ENCODE assay signal across 8 mouse cellular contexts in genomic region chr12:69356546-69357299, GRCm38 (mm10). TPM values are rescaled to one million over a fixed set of nuclear protein-coding genes. Genes with fewer than 3 reads are reported as not detected.
A peak's percentile ranks its signal among the peaks of the same experiment; 100 is the strongest.
DNase-seq lines count a peak whose midpoint lies in the region; ATAC-seq lines count a peak whose summit lies in the region.

Gene Nemf (minus strand): TSS chr12:69357165.

- ATAC-seq in inflammation-experienced regulatory T-cells, adult 6 months, result peak; percentile 35
- peak; percentile 60 for ATAC-seq in megakaryocyte-erythroid progenitor cell, adult 5-6 weeks (replicated peaks; ENCODE audit: low FRiP score, low TSS enrichment, poor library complexity, severe bottlenecking)

- intact Hi-C loops in gastrocnemius, postnatal 14 days (cut with DNase I; ENCODE audit: low total_unique reads), result no loop called here
- intact Hi-C loops in left cerebral cortex, postnatal 10 days (cut with DNase I), result no loop called here

- DNase-seq in adipocyte (ENCODE audit: low spot score), result peak; percentile 88
- DNase-seq in embryo, embryonic 10 days (ENCODE audit: low spot score), result peak; percentile 95
- peak; percentile 83 for DNase-seq in gastrocnemius, postnatal 14 days
- peak; percentile 80 to 88 for DNase-seq in left cerebral cortex, postnatal 10 days (ENCODE audit: extremely low spot score in 1 of 2, low spot score in 2 of 2)
- DNase-seq in right cerebral cortex, postnatal 25 days, result peak; percentile 86
- DNase-seq in urinary bladder, postnatal 4 days (ENCODE audit: low spot score in 2 of 2), result peak; percentile 72 to 74

RNA-seq across cellular contexts. Expression of gene Nemf, which starts in this region (rescaled TPM):
- total RNA-seq in gastrocnemius, postnatal 14 days (2021), result 10 to 100 TPM; 16.8 to 19.1 TPM
- polyA plus RNA-seq in inflammation-experienced regulatory T-cells, adult 6 months (2017; shearing (Covaris generic)), result 100 to 1,000 TPM; 135 to 198 (median 180) TPM
- 10 to 100 TPM; 38.2 to 40.8 TPM for total RNA-seq in left cerebral cortex, postnatal 10 days (2021)
- total RNA-seq in megakaryocyte-erythroid progenitor cell, adult 5-6 weeks (2014; fragmentation: Nextera tagmentation), result 70.0 and 101 TPM in 2 replicates
- 168 and 179 TPM in 2 replicates for total RNA-seq in megakaryocyte-erythroid progenitor cell, adult 5-6 weeks (2017)

Comparison
In these comparisons a context has a peak if more than half of its experiments do, and no peak if none do; other contexts are left out.
1. Peak in every context shown above with its lines: DNase-seq and ATAC-seq.